Mouse (Mus musculus) adrenal gland, adult (tissue): ENCODE results near the gene Wdr90.

Experiments used
- DNase-seq, 2 experiments: peaks; one replicate each; pipeline ENCODE4 v3.0.0; 2022 to 2023; ENCODE audit warnings: low spot score in 1 of 2; ENCODE audit not compliant: inconsistent age in 2 of 2

Wdr90 gene

DNA sequence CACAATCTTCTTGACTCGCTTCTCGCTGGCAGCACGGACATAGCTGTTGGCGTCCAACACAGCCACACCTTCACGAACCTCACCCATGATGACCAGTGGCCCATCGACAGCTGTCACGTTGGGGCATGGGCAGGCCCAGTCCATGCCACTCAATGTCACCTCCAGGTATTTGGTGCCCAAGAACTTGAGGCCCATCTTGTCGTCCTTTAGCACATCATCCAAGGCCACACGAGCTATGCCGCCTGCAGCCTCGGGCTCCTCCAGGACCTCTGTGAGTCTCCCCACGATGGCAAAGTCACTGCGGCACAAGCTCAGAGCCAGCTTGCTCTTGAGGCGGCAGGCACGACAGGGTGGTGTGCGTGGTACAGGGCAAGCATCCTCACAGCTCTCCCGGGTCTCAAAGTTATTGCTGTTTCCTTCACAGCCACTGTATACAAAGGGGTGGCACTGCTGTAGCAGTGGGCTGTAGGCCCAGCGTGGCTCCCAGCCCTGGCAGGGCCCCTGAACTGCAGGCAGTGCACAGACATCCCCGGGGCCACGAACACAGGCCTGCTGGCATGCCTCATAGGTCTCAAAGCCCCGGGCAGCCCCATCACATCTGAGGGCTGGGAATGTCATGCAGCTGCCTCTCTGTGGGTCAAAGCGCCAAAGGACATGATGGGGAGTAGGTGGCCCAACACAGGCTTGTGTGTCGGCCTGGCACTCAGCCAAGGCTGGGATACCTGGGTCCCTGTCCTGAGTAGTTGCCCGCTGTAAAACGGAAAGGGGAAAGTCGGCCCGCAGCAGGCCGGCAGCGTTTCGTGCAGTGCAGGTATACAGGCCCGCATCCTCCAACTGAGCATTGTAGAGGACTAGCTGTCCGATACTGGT is 16.7 kb upstream of the Wdr90 start:
- peak; percentile 35 to 54 for DNase-seq

DNA sequence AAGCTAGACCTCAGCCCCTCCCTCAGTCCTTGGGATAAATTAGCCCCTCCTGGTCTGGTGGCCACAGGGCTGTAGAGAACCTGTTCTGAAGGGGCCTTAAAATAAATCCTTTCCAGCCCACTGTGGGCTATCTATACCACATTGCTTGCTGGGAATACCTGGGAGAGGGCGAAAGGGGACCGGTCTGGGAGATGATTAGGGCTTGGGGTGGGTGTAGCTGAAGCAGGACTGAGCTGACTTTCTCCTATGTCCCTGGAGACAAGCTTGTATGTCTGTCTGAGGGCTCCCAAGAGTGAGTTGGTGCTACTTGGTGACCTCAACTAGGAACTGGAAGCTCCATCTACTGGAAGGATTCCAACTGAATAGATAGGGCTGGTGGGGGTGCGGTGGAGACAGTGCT is 15.7 kb upstream of the Wdr90 start:
- DNase-seq: peak in 1 of 2 experiments; percentile 40

DNA sequence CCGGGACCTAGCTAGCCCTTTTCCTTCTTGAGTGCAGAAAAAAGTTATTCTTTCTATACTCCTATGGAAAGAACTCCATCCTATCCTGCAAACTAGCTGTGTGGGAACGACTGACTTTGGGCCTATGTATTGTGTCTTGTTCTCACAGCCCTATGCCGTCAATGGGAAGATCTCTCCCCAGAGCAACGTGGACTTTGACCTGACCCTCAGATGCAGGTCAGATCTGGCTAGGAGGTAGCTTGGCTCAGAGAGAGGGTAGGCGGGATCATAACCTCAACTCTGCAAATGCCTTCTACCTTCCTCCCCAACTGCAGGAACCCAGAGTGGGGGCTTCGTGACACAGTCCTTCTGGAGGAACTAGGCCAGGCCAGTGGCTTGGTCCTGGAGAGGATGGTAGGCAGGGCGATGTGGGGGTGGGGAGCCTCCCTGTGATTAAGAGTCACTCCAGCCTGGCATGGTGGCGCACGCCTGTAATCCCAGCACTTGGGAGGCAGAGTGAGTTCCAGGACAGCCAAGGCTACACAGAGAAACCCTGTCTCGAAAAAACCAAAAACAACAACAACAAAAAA is 15.1 kb upstream of the Wdr90 start:
- DNase-seq: peak; percentile 41 to 53

DNA sequence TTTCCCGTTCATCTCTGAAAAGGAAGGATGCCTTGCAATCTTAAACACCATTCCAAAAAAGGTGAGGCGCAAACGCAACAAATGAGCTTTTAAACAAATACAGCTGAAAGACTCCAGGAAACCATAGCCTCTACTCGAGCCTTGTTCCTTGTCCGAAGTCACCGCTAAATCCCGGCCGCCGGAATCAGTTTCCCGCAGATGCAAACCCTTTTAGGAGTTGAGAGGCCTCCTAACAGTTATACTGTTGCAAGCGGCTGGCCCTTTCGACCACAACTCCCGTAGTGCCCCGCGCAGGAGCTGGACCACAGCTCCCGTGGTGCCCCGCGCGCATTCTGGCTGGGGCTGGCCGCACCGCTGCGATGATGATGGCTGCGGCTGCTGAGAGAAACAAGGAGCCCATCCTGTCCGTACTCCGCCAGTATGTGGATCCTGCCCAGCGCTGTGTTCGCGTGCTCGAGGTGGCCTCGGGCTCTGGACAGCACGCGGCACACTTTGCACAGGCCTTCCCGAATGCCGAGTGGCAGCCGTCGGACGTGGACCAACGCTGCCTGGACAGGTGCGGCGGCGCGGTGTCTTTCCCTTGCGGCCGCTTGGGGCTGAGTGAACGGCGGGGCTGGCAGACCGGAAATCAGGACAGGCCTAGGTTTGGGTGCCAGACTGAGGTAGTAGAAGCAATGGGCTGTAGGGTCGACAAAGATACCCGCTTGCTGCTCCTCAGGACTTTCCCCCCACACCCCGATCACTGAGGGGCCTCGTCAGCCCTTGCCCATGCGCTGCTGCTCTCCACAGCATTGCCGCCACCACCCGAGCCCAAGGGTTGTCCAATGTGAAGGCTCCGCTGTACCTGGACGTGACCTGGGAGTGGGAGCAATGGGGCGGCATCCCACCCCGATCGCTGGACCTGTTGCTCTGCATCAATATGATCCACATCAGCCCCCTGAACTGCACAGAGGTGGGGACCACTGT is 14.2 kb upstream of the Wdr90 start:
- peak; percentile 92 to 97 for DNase-seq

DNA sequence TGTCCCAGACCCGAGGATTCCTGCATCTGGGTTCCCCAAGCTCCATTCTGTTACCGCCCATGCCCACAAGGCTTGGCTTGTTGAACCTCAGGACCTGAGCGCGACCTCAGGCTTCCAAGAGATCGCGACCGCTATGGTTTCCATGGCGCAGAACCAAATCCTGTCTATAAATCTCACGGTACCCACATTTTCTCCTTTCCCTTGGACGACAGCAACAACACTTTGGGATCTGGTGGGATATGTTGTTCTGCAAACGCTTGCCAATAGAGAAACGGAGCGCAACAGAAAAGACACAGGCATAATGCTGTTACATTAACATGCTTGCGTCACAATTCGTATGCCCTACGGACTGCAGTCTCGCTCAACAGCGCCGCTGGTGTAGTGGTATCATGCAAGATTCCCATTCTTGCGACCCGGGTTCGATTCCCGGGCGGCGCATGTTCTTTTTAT is 13.4 kb upstream of the Wdr90 start, which contains the start of gene Mettl26:
Mettl26 (plus strand) TSS at position 354 of the 450 bp plus-strand sequence.
- peak; percentile 89 to 99 for DNase-seq

DNA sequence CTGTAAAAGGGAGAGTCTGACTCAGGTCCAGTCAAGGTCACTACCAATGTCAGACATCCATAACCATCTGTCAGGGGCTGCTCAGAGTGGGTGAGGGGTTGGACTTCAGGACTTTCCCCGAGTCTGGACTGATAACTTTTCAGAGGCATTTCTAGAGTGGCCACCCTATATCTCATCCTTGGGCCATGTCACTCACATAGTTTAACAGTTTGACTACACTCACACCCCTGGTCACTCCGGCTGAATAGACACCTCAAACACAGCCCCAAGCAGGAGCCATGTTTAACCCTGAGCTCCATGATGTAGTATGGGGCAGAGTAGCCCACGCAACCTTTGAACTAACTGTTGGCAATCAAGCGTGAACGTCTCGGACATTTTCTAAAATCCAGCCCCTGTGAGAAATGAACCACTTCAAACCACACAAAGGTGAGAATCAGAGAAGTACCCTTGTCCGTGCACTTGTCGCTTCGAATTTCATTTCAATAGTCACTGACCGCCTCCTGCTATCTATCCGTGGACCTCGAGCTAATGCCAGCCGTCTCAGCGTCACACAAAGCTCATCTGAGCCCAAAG is 12.9 kb upstream of the Wdr90 start:
- peak; percentile 74 to 90 for DNase-seq

DNA sequence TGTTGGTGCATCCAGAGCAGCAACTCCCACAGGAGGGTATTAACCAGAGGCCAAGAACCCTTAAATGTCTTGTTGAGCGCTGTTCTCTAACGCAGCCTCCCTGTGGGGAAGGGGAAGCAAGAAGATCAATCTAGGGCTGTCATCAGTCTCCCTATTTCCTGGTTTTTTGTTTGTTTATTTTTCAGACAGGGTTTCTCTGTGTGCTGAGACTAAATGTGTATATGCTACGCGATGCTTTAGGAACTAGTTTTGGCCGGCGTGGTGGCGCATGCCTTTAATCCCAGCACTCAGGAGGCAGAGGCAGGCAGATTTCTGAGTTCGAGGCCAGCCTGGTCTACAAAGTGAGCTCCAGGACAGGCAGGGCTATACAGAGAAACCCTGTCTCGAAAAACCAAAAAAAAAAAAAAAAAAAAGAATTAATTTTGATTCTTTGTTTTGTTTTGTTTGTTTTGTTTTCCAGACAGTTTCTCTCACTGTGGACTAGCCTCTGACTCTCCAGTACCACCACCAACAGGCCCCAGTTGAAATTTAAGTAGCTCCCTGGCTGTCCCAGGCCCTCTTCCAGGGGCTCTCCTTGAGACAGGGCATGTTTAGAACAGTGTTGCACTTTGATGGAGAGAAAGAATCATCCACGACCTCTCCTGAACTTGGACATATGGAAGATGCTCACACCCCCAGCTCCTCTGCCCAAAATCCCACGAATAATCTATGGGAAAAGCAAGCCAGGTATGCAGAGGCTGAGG is 12.3 kb upstream of the Wdr90 start:
- no peak for DNase-seq

DNA sequence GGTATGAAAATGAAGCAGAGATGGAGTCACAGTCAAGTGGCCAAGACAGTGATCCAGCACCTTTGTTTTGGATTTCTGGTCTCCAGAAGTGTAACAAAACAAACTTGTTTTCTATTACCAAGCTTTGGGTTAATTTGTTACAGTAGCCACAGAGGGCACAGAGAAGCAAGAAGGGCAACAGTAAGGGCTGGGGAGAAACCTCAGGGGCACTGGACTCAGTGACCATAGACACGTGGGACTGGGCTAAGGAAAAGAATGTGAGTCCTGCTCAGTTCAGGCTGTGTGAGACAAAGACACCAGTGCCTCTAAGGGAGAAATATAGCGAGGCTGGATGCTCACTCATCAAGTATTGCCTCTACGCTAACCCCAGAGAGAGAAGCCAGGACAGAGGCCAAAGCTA is 11.4 kb upstream of the Wdr90 start:
- no peak for DNase-seq

DNA sequence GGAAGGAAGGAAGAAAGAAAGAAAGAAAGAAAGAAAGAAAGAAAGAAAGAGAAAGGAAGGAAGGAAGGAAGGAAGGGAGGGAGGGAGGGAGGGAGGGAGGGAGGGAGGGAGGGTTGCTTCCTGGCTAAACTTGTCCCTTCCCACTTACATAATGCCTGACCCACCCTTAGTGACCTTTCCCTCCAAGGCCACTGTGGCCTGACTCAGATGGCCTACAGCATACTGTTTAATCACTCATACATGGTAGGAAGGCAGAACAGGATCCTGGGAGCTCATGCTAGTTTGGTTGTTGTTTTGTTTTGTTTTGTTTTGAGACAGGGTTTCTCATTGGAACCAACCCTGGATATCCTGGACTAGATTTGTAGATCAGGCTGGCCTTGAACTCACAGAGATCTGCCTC is 10.3 kb upstream of the Wdr90 start:
- DNase-seq: peak; percentile 84 to 92

DNA sequence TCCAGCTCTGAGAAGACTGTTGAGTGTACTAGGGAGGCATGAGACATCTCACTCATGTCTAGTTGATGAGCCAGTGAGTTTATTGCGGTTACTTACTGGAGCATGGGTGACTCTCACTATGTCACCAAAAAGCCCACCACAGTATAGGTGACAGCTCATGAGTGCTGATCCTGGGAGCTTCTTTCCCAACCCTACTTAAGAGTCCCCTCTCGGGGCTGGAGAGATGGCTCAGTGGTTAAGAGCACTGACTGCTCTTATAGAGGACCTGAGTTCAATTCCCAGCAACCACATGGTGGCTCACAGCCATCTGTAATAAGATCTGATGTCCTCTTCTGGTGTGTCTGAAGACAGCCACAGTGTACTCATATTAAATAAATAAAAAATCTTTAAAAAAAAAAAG is 8.7 kb upstream of the Wdr90 start:
- DNase-seq: no peak

DNA sequence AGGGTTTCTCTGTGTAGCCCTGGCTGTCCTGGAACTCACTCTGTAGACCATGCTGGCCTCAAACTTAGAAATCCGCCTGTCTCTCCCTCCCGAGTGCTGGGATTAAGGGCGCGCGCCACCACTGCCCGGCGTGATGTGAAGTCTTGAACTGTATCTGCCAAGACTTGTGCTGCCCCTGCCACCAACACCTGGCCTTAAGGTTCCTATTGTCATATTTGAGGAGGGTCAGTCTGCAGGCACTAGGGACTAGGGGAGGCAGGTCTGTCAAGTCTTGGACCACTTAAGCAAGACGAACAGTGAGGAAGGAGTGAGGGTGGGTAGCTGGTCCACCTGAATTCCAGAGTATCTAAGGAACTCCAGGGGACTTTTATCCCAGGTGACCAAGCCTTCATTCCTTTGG is 8.2 kb upstream of the Wdr90 start:
- DNase-seq: peak in 1 of 2 experiments; percentile 57

DNA sequence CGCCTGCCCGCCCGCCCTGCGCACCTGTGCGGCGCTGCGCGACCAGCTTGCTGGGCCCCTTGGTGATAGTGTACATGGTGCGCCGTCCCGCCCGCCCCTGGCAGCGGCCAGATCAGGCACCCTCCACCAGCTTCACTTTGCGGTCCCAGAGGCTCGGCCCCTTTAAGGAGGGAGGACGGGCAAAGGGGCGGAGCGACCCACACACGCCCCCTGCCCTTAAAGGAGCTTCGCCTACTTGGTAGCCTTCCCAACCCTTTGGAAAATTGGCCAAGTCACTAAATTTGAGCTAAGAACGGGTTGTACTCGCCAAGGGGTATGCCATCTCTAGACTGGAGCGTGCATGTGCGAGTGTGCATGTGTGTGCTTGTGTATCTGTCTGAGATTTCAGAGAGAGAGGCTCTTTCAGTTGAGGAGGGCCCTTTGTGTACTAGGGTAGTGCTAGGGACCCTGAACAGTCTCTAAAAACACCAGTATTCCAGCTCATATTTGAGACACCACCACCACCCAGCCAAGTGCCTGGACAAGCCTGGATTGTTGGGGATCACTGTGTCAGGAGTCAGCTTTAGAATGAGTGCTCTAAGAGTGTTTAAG is 7.4 kb upstream of the Wdr90 start, which contains the start of gene Mcrip2:
Mcrip2 (minus strand) TSS at position 164 of the 591 bp plus-strand sequence.
- DNase-seq: peak; percentile 94 to 97

DNA sequence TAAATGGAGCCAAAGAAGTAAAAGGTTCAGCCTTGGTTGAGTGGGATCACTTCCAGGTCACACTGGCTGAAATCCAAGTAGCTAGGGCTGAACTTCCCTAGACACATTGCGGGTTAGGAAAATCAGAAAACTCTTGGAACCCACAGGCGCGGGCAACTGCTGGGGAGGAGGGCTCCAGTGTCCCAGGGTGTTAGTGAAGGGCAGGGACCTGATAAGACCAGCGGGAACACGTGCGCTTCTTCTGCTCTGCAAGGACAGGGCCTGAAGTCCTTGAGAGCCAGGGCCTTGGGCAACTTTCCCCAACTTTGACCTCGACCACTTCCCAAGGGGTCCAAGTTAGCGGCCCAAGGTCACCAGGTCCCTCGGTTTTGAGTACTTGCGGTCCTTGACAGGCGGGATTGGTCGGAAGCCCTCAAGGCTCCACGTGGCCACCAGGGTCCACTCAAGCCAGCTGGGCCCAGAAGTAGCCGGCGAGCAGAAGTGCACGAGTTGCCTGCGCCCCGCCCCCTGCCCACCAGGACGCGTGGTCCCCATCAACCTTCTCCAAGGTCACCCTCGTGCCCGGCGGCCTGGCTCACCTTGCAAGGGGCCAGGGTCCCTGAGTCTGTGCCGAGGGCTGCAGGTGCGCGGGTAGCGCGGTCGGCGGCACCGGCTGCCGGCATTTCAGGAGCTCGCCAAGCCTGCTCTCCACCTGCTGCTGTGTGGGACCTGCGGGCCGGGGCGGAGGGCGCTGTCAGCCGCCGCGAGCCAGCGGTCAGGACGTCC is 6.7 kb upstream of the Wdr90 start:
- peak; percentile 89 to 96 for DNase-seq

DNA sequence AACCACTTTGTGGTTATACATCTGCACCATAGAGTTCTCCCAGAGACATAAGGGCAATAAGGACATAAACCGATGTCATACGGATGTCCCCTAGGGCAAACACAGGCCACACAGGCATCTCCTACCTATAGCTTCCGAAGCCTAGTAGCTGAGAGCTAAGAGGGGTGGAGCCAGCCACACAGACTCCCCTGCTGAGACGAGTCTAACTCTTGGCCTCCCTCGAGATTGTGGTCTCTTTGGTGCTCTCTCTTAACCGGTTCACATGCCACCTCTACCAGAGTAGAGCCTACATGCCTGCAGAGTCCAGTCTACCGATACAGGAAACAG is 6.2 kb upstream of the Wdr90 start:
- no peak for DNase-seq

DNA sequence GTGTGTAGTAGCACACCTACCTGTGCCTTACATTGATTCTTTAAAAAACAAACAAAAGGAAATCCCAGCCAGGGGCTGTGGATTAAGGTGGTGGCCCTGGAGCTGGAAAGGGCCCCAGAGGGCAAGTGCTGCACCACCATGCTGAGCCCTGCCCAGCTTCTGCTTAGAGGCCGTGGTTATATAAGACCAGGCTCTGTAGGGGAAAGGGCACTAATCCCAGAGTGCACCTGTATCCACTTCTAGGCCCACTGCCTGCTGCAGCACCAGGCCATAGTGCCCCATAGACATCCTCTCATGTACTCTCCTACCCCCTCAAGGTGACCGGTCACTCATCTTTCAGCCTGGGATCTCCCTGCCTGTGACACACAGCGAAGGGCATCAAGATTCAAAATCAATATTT is 4.9 kb upstream of the Wdr90 start:
- peak in 1 of 2 experiments; percentile 76 for DNase-seq

DNA sequence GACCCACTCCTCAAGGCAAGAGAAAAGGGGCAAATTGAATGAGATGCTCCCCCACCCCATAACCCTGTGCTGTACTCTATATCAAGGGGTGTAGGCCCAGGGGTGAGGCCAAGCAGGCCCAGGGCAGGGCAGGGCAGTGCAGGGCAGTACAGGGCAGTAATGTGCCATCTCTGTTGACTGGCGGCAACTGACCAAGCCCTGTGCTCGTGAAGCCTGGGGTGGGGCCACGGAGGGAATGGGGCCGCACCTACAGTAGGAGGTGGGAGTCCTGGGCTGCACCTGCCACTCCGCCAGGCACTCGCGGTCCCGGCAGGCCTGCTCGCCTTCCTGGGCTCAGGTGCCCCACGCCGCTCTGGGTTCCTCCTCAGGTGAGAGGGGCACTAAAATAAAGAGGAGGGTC is 4.0 kb upstream of the Wdr90 start:
- DNase-seq: peak; percentile 31 to 60

DNA sequence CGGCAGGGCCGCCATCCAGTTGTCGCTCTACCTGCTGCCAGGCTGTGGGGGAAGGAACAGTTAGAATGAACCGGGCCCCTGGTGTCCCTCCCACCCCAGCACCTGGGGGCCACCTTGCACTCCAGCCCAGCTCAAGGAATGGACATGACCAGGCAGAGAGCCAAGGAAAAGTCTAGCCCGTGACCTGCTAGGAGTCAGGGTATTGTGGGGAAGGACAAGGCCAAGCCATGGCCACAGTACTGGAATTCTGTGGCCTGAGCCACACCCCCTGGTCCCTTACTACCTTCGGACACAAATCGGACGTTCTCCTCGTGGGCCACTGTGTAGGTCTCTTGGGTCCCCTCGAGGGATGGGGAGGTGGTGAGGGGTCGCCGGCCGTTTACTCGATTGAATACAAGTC is 3.0 kb upstream of the Wdr90 start:
- DNase-seq: peak; percentile 39 to 81

DNA sequence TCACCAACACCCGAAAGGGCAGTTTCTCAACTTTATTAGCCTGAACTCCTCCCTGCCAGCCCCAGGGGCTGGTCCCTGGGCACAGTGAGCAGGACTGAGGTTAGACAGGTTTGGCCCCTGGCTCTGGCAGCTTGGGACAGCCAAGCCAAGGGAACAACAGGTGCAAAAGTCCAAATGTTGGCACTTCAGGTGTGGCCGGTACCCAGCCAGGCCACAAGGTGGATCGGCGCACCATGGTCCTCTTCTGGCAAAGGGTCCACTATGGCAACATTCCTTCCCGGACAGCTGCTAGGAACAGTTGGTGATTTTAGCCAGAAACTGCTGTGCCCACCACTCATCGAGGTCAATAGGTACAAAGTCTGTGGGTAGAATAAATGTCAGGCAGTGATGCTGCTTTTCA is 2.4 kb upstream of the Wdr90 start:
- DNase-seq: peak in 1 of 2 experiments; percentile 54
